Mouse (Mus musculus) lung, postnatal 0 days (tissue): ENCODE measurements around the gene Kcnb1. TPM values are rescaled to one million over a fixed set of nuclear protein-coding genes. Genes with fewer than 3 reads are reported as not detected.

Experiments
- ATAC-seq: fragments of 200-750 bp; cut with Nextera tagmentation; 2 replicates; pipeline ENCODE4 v1.8.0; 2017; ENCODE audit warnings: moderate library complexity
- DNase-seq: peaks from one replicate; pipeline ENCODE4 v3.0.0-alpha.2; 2016; ENCODE audit warnings: low spot score
- H3K27ac ChIP-seq: fragments of 300-500 bp; sonication (generic); 2 replicates; pipeline ENCODE4 v1.5.1; 2014; ENCODE audit warnings: antibody characterized with exemption, mild to moderate bottlenecking, low read length, mixed read lengths
- H3K27me3 ChIP-seq: fragments of 300-500 bp; sonication (generic); replicated peaks from 2 replicates; pipeline ENCODE4 v1.6.1; 2014; ENCODE audit warnings: low read length, mixed read lengths; ENCODE audit not compliant: insufficient read depth
- H3K36me3 ChIP-seq: fragments of 300-500 bp; sonication (generic); 2 replicates; pipeline ENCODE4 v1.6.1; 2014; ENCODE audit warnings: low read length, mixed read lengths; ENCODE audit not compliant: insufficient read depth
- H3K4me1 ChIP-seq: fragments of 300-500 bp; sonication (generic); 2 replicates; pipeline ENCODE4 v1.6.1; 2014; ENCODE audit warnings: antibody characterized with exemption, low read depth, low read length, mixed read lengths; ENCODE audit not compliant: insufficient read depth
- H3K4me2 ChIP-seq: fragments of 300-500 bp; sonication (generic); replicated peaks from 2 replicates; pipeline ENCODE4 v1.6.1; 2014; ENCODE audit warnings: low read depth, mild to moderate bottlenecking, low read length, moderate library complexity, mixed read lengths
- H3K4me3 ChIP-seq: fragments of 300-500 bp; sonication (generic); 2 replicates; pipeline ENCODE4 v1.5.1; 2014; ENCODE audit warnings: low read depth, low read length
- H3K9ac ChIP-seq: fragments of 300-500 bp; sonication (generic); replicated peaks from 2 replicates; pipeline ENCODE4 v1.6.1; 2014; ENCODE audit warnings: low read depth, mild to moderate bottlenecking
- H3K9me3 ChIP-seq: fragments of 300-500 bp; sonication (generic); 2 replicates; pipeline ENCODE4 v1.6.1; 2016; ENCODE audit warnings: low read length, mixed read lengths
- CTCF ChIP-seq: IDR thresholded peaks from 2 replicates; pipeline ENCODE4 v1.5.1; 2016; ENCODE audit warnings: antibody characterized with exemption, mild to moderate bottlenecking
- EP300 ChIP-seq: IDR thresholded peaks from 2 replicates; pipeline ENCODE4 v1.6.1; 2016; ENCODE audit warnings: antibody characterized with exemption, mild to moderate bottlenecking, control low read depth
- WGBS: fragments of 180-500 bp; shearing (Covaris S2); extraction: QIAGEN DNeasy Blood & Tissue Kit; methylation state at CpG from one replicate; pipeline ENCODE4 v1.1.7; 2014; 5-methylcytosine and 5-hydroxymethylcytosine counted together
- polyA plus RNA-seq: library from polyadenylated mRNA; unstranded; fragments of >200 nt; fragmentation: Nextera tagmentation; extraction: Ambion mirVana; gene quantifications from 2 replicates; pipeline ENCODE4 v1.2.1, GENCODE M21; 2015

The Kcnb1 gene
- polyA plus RNA-seq, 1 experiment from 2014 or later = 1.1 TPM

- no peak overlapping the region for H3K27ac ChIP-seq
- 48% methylated on average over 15 of the region's 16 CpGs for WGBS
- no peaks in the 10 kb centered on the region for H3K9me3 ChIP-seq
- H3K9ac ChIP-seq = no peak overlapping the region
- TF ChIP-seq EP300 (no peak), CTCF (no peak)
- H3K4me1 ChIP-seq = no peaks in the 10 kb centered on the region
- H3K27me3 ChIP-seq = no peaks in the 10 kb centered on the region
- no peak overlapping the region for H3K4me3 ChIP-seq
- DNase-seq (no peak), ATAC-seq (no peak)
- no peaks in the 10 kb centered on the region for H3K36me3 ChIP-seq
- no peak overlapping the region for H3K4me2 ChIP-seq
These were observed 11.7 kb upstream of the Kcnb1 start for GRCm38 (mm10) chr2:167201463-167202291.

- Histone ChIP-seq H3K4me1 (no peaks in the 10 kb centered on the region), H3K27me3 (no peaks in the 10 kb centered on the region), H3K4me2 (no peak overlapping the region), H3K4me3 (no peak overlapping the region), H3K9ac (no peak overlapping the region), H3K27ac (no peak overlapping the region), H3K36me3 (no peaks in the 10 kb centered on the region), H3K9me3 (no peaks in the 10 kb centered on the region)
- 40% methylated on average over 13 of the region's 13 CpGs for WGBS
- ATAC-seq = no peak
- no peak for TF ChIP-seq CTCF
- TF ChIP-seq EP300 = no peak
- DNase-seq = no peak
These were observed 8.9 kb upstream of the Kcnb1 start for GRCm38 (mm10) chr2:167198660-167199427.

DNA sequence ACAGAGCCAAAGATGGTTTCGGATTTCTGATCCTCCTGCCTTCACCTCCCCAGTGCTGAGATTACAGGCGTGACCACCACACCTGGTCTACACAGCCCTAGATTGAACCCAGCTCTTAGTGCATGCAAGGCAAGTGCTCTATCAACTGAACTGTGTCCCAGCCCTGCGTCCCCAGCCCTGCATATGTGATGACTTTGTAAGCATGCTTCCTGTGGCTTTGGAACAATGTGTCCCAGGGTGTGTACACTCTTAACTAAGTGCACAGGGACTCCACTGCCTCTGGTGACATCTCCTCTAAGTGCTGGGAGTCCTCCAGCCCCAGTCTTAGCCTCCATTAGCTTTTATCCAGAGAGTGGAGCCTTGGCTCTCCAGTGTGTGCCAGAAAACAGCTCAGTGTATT is 3.4 kb upstream of the Kcnb1 start:
- H3K9me3 ChIP-seq = no peaks in the 10 kb centered on the region
- H3K36me3 ChIP-seq = no peaks in the 10 kb centered on the region
- no peak overlapping the region for H3K4me2 ChIP-seq
- H3K27ac ChIP-seq = no peak overlapping the region
- 72% methylated on average over 3 of the region's 3 CpGs for WGBS
- H3K27me3 ChIP-seq = peaks cover 20% of the 10 kb centered on the region
- no peak for DNase-seq
- no peak for ATAC-seq
- H3K4me3 ChIP-seq = no peak overlapping the region
- H3K9ac ChIP-seq = no peak overlapping the region
- 0 out of 2 replicates have a peak, but pooled peaks cover 4% of the 10 kb centered on the region for H3K4me1 ChIP-seq
- TF ChIP-seq EP300 (no peak), CTCF (no peak)

GRCm38 (mm10) chr2:167189291-167190075 is 472 bp downstream of the Kcnb1 start:
- peak; percentile 36 for DNase-seq
- Histone ChIP-seq H3K9me3 (no peaks in the 10 kb centered on the region), H3K4me1 (0 out of 2 replicates have a peak, but pooled peaks cover 4% of the 10 kb centered on the region), H3K9ac (no peak overlapping the region), H3K27ac (no peak overlapping the region), H3K36me3 (no peaks in the 10 kb centered on the region), H3K4me2 (peak overlapping the region; percentile 88), H3K4me3 (peak overlapping the region; percentile 57), H3K27me3 (peaks cover 41% of the 10 kb centered on the region)
- ATAC-seq = peak; percentile 22; the same call in 1 of the 2 replicates
- WGBS = 3% methylated on average over 23 of the region's 91 CpGs
- no peak for TF ChIP-seq CTCF
- TF ChIP-seq EP300 = no peak

DNA sequence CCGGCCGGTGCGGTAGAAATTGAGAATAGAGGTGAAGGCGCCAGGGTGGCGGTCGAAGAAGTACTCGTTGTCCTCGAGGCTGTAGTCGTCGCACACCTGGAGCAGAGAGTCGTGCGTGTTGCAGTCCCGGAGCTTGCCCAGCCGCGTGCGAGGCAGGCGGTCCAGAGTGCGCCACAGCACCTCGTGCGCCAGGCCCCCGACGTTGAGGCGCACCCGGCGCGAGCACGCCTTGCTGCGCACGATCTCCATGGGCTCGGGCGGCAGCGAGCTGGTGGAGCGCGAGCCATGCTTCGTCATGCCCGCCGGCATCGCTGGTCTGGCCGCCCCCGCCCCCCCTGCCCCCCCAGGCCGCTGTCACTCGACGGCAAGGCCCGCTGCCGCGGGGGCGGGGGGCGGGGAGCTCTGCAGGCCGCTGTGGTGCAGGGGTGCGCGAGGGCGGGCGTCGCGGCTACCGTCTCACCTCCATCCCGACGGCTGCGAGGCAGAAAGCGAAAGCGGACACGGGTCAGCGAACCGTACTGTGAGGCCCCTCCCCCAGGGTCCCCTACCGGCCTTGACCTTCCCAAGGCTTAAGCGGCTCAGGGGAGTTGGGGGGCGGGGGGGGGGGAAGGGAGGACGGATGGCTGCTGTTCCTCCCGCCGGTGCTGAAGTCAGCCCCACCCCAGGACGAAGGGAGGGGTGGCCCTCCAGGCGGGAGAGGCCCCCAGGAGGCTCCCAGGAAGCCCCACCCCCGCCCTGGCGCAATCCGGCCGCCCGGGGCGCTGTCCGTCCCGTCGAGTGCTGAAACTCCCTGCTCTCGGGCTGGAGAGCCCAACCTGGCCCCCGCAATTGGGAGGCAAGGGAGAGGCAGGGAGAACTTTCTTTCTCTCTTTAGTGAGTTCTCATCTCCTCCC is 1.4 kb downstream of the Kcnb1 start:
- no peak overlapping the region for H3K27ac ChIP-seq
- WGBS = 12% methylated on average over 62 of the region's 83 CpGs
- no peaks in the 10 kb centered on the region for H3K9me3 ChIP-seq
- DNase-seq = peak; percentile 82
- peaks cover 41% of the 10 kb centered on the region for H3K27me3 ChIP-seq
- H3K9ac ChIP-seq = no peak overlapping the region
- peak; percentile 60 for TF ChIP-seq CTCF
- no peak for TF ChIP-seq EP300
- peak; percentile 86 for ATAC-seq
- no peaks in the 10 kb centered on the region for H3K36me3 ChIP-seq
- H3K4me2 ChIP-seq = peak overlapping the region; percentile 88
- H3K4me3 ChIP-seq = peak overlapping the region; percentile 57
- 0 out of 2 replicates have a peak, but pooled peaks cover 4% of the 10 kb centered on the region for H3K4me1 ChIP-seq
